Mouse (Mus musculus): ENCODE data around the gene Cnn3. TPM values are rescaled to one million over a fixed set of nuclear protein-coding genes. Genes with fewer than 3 reads are reported as not detected.

The Cnn3 gene
- total RNA-seq, 2 experiments from 2014 or later: 6.4 to 16.9 TPM

DNA sequence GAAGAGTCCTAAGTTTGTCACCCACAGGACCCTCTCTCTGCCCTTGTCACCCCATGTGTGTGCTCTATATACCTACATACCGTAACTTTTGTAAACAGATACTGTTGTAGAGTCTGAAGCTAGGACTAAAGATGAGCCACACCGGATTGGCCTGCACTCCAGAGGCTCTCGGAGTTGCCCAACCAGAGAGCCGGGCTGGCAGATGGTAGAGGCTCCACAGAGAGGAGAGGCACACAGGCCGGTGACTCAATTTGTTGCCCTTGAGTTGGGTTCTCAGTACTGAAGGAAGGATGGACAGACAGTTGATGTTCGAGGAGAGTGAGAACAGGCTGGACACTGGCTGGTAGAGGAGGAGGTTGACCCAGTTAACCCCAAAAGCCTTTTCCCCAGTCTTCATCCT lies 18.1 kb downstream of the Cnn3 start:
- no peak for ATAC-seq (replicated peaks; ENCODE audit: low FRiP score, poor library complexity, severe bottlenecking)

- ATAC-seq (replicated peaks; ENCODE audit: low FRiP score, poor library complexity, severe bottlenecking): no peak
Measured at GRCm38 (mm10) chr3:121446454-121446853, 20.2 kb downstream of the Cnn3 start.

GRCm38 (mm10) chr3:121448029-121448468 lies 21.8 kb downstream of the Cnn3 start:
- ATAC-seq (replicated peaks; ENCODE audit: low FRiP score, poor library complexity, severe bottlenecking): no peak

GRCm38 (mm10) chr3:121448606-121449005 lies 22.3 kb downstream of the Cnn3 start:
- ATAC-seq (replicated peaks; ENCODE audit: low FRiP score, poor library complexity, severe bottlenecking): no peak

DNA sequence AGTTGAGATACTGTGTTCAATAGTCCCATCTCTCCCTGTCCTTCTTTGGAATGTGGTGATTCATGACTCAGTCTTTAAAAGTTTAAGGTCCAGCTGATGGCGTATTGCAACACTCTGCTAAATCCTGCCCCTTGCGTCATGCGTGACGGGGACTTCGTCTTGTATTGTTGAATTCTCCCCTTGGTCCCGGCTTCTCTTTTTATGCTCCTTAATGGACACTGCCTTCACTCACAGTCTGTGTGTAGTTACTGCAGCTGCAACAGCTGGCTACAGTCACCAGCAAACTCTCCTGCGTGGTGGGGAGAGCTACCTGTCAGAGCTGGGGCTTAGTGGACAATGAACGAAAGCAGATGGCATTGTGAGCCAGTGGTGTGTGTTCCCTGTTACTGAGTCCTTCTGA lies 23.2 kb downstream of the Cnn3 start:
- ATAC-seq (replicated peaks; ENCODE audit: low FRiP score, poor library complexity, severe bottlenecking): no peak

- ATAC-seq (replicated peaks; ENCODE audit: low FRiP score, poor library complexity, severe bottlenecking): no peak
Measured at GRCm38 (mm10) chr3:121451404-121451803, 25.1 kb downstream of the Cnn3 start.

- no peak for ATAC-seq (replicated peaks; ENCODE audit: low FRiP score, poor library complexity, severe bottlenecking)
Measured at GRCm38 (mm10) chr3:121458545-121459492, 32.5 kb downstream of the Cnn3 start.

DNA sequence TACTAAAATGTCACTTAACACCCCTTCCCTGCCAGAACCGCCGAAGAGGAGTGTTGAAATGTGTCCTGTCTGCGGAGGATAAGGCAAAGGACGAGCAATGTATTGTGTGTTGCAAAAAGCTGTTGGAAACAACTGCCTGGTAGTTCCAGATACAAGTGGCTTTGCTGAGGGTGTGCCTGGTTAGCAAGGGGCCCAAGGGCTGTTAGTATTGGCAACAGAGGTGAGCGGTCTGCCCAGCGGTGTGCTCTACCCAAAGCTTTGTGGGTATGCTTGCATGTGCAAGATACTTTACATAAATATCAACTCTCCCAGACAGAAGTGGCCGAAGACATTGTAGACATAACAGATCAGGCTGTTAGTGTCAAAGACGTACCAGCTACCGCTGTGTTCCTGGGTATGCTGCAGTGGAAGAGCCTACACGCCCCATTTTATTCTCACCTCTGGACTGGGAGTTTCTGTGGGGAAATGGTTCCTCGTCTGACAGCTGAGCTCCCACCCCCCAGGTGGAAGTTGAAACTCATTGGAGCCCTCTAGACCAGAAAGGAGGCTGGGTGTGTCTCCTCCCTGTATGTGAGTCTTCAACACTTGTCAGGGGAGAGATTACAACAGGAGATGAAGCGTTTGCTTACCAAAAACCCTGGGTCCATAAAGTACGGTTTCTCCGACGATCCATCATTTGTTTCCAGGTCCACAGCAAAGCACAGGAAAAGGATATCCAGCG lies 34.3 kb downstream of the Cnn3 start:
- peak; percentile 50; the same call in 1 of the 2 replicates for ATAC-seq (replicated peaks; ENCODE audit: low FRiP score, poor library complexity, severe bottlenecking)

DNA sequence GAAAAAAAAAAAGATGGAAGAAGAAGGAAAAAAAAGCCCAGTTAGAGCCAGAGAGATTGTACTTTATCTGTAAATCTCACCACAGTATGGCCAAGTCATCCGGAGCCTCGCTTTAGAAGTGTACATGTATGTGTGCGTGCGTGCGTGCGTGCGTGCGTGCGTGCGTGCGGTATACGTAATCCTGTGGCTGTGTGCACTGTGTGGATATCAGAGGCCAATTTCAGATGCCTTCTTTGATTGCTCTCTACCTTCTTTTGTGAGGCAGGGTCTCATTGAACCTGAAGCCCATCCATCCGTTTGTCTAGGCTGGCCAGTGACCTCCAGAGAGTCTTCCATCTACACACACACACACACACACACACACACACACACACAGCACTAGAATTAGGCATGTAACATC lies 35.2 kb downstream of the Cnn3 start:
- ATAC-seq (replicated peaks; ENCODE audit: low FRiP score, poor library complexity, severe bottlenecking): no peak

DNA sequence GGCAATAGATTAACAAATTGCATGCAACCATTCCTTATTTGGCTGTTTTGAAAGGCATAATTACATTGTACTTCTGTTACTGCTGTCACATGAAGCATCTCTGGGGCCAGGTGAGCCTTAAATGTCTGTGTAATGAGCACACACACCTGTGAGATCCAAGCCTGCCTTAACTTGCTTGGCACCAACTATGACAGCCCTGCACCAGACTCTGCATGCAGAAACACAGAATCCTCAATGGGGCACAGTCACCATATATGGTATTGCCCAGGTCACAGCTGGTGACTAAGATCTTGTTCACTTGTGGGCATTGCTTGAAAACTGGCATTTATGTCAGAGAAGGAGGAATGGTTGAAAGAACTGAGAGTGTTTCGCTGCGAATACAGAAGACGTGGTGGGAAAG lies 36.5 kb downstream of the Cnn3 start:
- ATAC-seq (replicated peaks; ENCODE audit: low FRiP score, poor library complexity, severe bottlenecking): no peak

GRCm38 (mm10) chr3:121464733-121465305 lies 38.5 kb downstream of the Cnn3 start:
- ATAC-seq (replicated peaks; ENCODE audit: low FRiP score, poor library complexity, severe bottlenecking): no peak

DNA sequence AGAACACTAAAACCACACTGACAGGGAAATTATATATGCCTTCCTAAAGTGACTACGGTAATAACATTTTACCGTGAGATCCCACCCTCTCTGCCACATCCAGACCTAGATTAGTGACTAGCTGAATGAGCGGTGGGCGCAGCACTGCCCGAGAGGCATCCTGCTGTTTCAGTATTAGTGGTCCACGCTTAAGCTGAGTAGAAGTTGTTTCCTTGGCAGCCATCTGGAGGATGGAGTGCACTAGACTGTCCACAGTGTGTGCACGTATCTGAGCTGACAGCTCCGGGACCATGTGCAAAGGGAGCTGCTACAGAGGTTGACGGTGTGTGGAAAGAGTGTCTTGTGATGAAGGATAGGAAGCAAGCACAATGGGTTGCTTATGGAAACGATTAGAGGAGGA lies 39.5 kb downstream of the Cnn3 start:
- ATAC-seq (replicated peaks; ENCODE audit: low FRiP score, poor library complexity, severe bottlenecking): no peak

DNA sequence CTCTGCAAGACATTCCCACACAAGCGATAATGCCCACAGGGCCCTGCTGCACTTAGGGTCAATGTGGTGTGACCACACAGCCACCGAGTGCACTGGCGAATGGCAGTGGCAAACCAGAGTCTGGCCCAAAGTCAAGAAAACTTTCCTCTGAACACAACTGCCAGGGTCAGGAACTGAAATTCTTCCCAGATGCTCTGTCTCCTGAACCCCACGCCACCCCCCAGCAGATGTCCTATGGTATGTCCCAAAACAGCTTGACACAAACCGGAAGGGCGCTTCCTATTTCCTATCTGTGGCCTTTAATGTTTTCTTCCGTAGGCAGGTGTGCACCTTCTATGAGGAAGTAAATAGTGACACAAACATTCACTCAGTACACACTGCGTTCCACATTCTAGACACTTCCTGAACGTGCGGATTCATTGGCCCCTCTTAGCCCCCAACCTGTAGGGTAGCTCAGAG lies 40.8 kb downstream of the Cnn3 start:
- 0 out of 2 replicates have a peak, but pooled peaks have one; percentile 43 for ATAC-seq (replicated peaks; ENCODE audit: low FRiP score, poor library complexity, severe bottlenecking)

DNA sequence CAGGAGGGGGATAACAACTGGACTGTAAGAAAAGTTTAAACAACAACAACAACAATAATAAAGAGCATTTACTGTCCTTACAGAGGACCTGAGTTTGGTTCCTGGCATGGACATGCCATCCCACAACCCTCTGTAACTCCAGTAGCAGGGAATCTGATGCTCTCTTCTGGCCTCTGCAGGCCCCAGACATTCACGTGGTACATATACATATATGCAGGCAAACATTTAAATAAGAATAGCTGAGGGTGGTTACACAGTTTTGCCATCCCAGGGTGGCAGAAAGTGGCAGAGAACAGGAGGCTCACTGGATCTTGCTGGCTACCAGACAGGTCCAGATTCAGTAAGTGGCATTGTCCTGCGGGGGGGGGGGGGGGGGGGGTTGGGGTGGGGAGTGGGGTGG lies 41.8 kb downstream of the Cnn3 start:
- ATAC-seq (replicated peaks; ENCODE audit: low FRiP score, poor library complexity, severe bottlenecking): no peak

- no peak for ATAC-seq (replicated peaks; ENCODE audit: low FRiP score, poor library complexity, severe bottlenecking)
Measured at GRCm38 (mm10) chr3:121469185-121469975, 43.1 kb downstream of the Cnn3 start.

DNA sequence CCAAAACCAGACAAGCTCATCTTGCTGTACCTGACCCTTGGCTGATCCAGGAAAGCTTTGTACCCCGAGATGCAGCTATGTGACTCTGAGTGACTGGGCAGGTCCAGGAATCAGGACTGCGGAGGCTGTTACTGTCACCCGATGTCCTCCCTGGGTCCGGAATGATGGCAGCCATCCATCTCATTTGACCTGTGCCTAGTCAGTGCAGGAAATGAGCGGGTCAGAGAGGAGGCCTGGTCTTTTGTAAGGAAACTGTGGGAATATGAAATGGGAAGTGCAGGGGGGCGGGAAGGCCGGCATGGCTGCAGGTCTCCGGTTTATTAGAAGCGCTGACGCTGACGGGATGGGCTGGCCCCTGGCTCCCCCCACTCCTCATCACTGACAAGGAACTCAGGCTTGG lies 45.4 kb downstream of the Cnn3 start:
- no peak for ATAC-seq (replicated peaks; ENCODE audit: low FRiP score, poor library complexity, severe bottlenecking)

DNA sequence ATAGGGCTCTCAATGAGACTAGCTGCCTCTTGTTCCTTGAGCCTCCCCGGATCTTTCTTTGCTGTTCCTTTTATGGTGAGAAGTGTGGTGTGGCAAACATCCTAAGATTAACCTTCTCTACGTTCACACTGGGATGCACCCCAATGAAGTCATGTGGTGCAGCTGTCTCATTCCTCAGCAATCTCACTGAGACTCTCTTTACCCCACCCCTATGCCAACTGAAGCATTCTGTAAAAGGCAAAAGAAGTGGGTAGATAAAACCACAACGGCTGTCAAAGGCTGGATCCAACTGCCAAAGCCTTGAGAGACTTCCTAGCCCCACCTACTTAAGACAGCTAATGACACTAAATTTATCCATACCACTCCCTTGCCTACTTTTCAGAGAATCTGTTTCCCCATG lies 48.4 kb downstream of the Cnn3 start:
- no peak for ATAC-seq (replicated peaks; ENCODE audit: low FRiP score, poor library complexity, severe bottlenecking)

GRCm38 (mm10) chr3:121480030-121480960 lies 54.0 kb downstream of the Cnn3 start:
- no peak for ATAC-seq (replicated peaks; ENCODE audit: low FRiP score, poor library complexity, severe bottlenecking)
